ENCODE assay signal across 11 mouse cellular contexts in the genomic region with DNA sequence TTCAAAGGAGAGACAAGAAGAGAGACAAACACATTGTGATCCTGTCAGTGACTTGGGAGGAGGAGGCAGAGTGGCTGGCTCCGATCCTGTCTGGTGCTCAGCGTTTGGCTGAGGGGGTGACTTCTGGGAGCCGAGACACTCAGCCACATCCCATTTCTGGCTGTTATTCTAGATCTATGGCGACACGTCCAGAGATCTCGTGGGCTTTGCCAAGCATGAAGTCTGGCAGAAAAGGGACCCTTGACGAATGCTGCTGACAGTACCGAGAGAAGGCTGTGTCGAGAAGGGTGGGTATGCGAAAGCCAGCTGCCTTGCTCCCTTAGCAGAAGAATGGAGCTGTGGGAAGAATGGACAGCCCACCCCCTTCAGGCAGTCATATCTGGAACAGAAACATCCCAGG. TPM values are rescaled to one million over a fixed set of nuclear protein-coding genes. Genes with fewer than 3 reads are reported as not detected.
DNase-seq lines count a peak whose midpoint lies in the region; ATAC-seq and TF ChIP-seq lines count a peak whose summit lies in the region.
"Had no signal": no experiment of that assay in that cellular context is flagged by ENCODE, and none has a peak within 500 bp of the region (broad histone marks: within the 10 kb centered on the region; RNA-seq: fewer than 3 reads in every experiment).

No protein-coding gene starts in this region.

- no peak overlapping the region for H3K4me3 ChIP-seq in hindbrain, embryonic 13.5 days
- no peak overlapping the region for H3K4me3 ChIP-seq in hindbrain, embryonic 12.5 days
- H3K4me3 ChIP-seq in hindbrain, postnatal 0 days (ENCODE audit: low read length), result no peak overlapping the region
- H3K4me3 ChIP-seq: lung, embryonic 15.5 days had no signal

- TF ChIP-seq CTCF in brain, embryonic 14.5 days (IDR thresholded peaks at IDR 0.05; ENCODE audit: borderline replicate concordance, extremely low read depth, insufficient read depth, insufficient read length), result no peak
- no peak for TF ChIP-seq CTCF in hindbrain, postnatal 0 days (IDR thresholded peaks at IDR 0.05; ENCODE audit: low read depth)

- H3K9ac ChIP-seq in hindbrain, embryonic 13.5 days, result 0 out of 2 replicates have a peak overlapping the region, but pooled peaks have one; percentile 13
- H3K9ac ChIP-seq in hindbrain, embryonic 12.5 days, result no peak overlapping the region
- no peak overlapping the region for H3K9ac ChIP-seq in hindbrain, postnatal 0 days (replicated peaks; ENCODE audit: low read length)
- H3K9ac ChIP-seq: lung, embryonic 15.5 days had no signal

- no peaks in the 10 kb centered on the region for H3K9me3 ChIP-seq in hindbrain, embryonic 13.5 days
- no peaks in the 10 kb centered on the region for H3K9me3 ChIP-seq in hindbrain, embryonic 12.5 days (replicated peaks)
- no peaks in the 10 kb centered on the region for H3K9me3 ChIP-seq in hindbrain, postnatal 0 days (ENCODE audit: low read length)
- H3K9me3 ChIP-seq: lung, embryonic 15.5 days had no signal

- H3K4me2 ChIP-seq in hindbrain, embryonic 13.5 days, result no peak overlapping the region
- H3K4me2 ChIP-seq in hindbrain, embryonic 12.5 days (replicated peaks), result no peak overlapping the region
- no peak overlapping the region for H3K4me2 ChIP-seq in hindbrain, postnatal 0 days (ENCODE audit: low read depth, low read length)
- H3K4me2 ChIP-seq: lung, embryonic 15.5 days had no signal

- no peak for ATAC-seq in hindbrain, embryonic 13.5 days (ENCODE audit: low FRiP score)
- no peak for ATAC-seq in hindbrain, embryonic 12.5 days (ENCODE audit: low FRiP score)
- peak; percentile 83 for ATAC-seq in hindbrain, postnatal 0 days
- no peak for ATAC-seq in granulocyte monocyte progenitor cell, adult 5-6 weeks (replicated peaks; ENCODE audit: poor library complexity, severe bottlenecking)

- no peak for TF ChIP-seq POLR2A in brain, embryonic 14.5 days (IDR thresholded peaks at IDR 0.05; ENCODE audit: borderline replicate concordance, extremely low read depth, insufficient read depth, insufficient read length, poor library complexity, severe bottlenecking)

- 0 out of 2 replicates have a peak overlapping the region, but pooled peaks have one; percentile 30 for H3K27ac ChIP-seq in hindbrain, embryonic 13.5 days
- no peak overlapping the region for H3K27ac ChIP-seq in hindbrain, embryonic 12.5 days
- peak overlapping the region; percentile 38; the same call in 1 of the 2 replicates for H3K27ac ChIP-seq in hindbrain, postnatal 0 days
- H3K27ac ChIP-seq: lung, embryonic 15.5 days had no signal

- peaks cover 16% of the 10 kb centered on the region for H3K4me1 ChIP-seq in hindbrain, embryonic 13.5 days (replicated peaks)
- H3K4me1 ChIP-seq in hindbrain, embryonic 12.5 days, result peaks cover 15% of the 10 kb centered on the region
- no peaks in the 10 kb centered on the region for H3K4me1 ChIP-seq in hindbrain, postnatal 0 days (ENCODE audit: insufficient read depth, low read length)

- WGBS in hindbrain, embryonic 13.5 days, result 72% methylated on average over 10 of the region's 10 CpGs
- WGBS in hindbrain, embryonic 12.5 days, result 82% methylated on average over 10 of the region's 10 CpGs
- 38% methylated on average over 10 of the region's 10 CpGs for WGBS in hindbrain, postnatal 0 days

- no peaks in the 10 kb centered on the region for H3K27me3 ChIP-seq in hindbrain, embryonic 13.5 days
- H3K27me3 ChIP-seq in hindbrain, embryonic 12.5 days, result no peaks in the 10 kb centered on the region
- H3K27me3 ChIP-seq in hindbrain, postnatal 0 days (ENCODE audit: insufficient read depth, low read length), result no peaks in the 10 kb centered on the region
- H3K27me3 ChIP-seq: lung, embryonic 15.5 days had no signal

- peak; percentile 53 for DNase-seq in brain, embryonic 14.5 days (ENCODE audit: low read depth)
- DNase-seq in heart, adult 9 months (ENCODE audit: low spot score in 2 of 2), result peak; percentile 55 to 69
- peak; percentile 68 for DNase-seq in hindbrain, postnatal 0 days (ENCODE audit: low spot score)
- DNase-seq in cerebellum, adult 11-12 months, result no peak
- no peak for DNase-seq in thymus, postnatal 25 days
- DNase-seq: kidney, adult 9 months; layer of hippocampus, postnatal 36 days had no signal

- peaks cover 35% of the 10 kb centered on the region for H3K36me3 ChIP-seq in hindbrain, embryonic 13.5 days
- H3K36me3 ChIP-seq in hindbrain, embryonic 12.5 days, result peaks cover 33% of the 10 kb centered on the region
- peaks cover 15% of the 10 kb centered on the region; the same call in 1 of the 2 replicates for H3K36me3 ChIP-seq in hindbrain, postnatal 0 days (ENCODE audit: insufficient read depth, low read length)

RNA-seq across cellular contexts. Expression of gene Agfg2, which starts 15.6 kb away (rescaled TPM):
- 15.6 and 16.4 TPM in 2 replicates for polyA plus RNA-seq in hindbrain, embryonic 13.5 days (2015; fragmentation: Nextera tagmentation; extraction: Ambion mirVana)
- polyA plus RNA-seq in hindbrain, embryonic 12.5 days (2016; fragmentation: Nextera tagmentation; extraction: Ambion mirVana), result 21.2 and 22.4 TPM in 2 replicates
- 17.8 and 23.8 TPM in 2 replicates for polyA plus RNA-seq in brain, embryonic 14.5 days (2012; rRNA removed)
- 18.7 and 27.0 TPM in 2 replicates for total RNA-seq in hindbrain, postnatal 0 days (2014; rRNA removed)
- polyA plus RNA-seq in hindbrain, postnatal 0 days (2015; fragmentation: Nextera tagmentation; extraction: Ambion mirVana), result 16.4 and 17.5 TPM in 2 replicates
- 13.7 and 15.0 TPM in 2 replicates for total RNA-seq in granulocyte monocyte progenitor cell, adult 5-6 weeks (2014; fragmentation: Nextera tagmentation)
- total RNA-seq in granulocyte monocyte progenitor cell, adult 5-6 weeks (2017), result 10.7 and 13.9 TPM in 2 replicates

RNA-seq across cellular contexts. Expression of gene Irs3, which starts 23.5 kb away (rescaled TPM):
- polyA plus RNA-seq in hindbrain, embryonic 13.5 days (2015; fragmentation: Nextera tagmentation; extraction: Ambion mirVana), result 0.09 and 0.16 TPM in 2 replicates
- polyA plus RNA-seq in hindbrain, embryonic 12.5 days (2016; fragmentation: Nextera tagmentation; extraction: Ambion mirVana), result 0.10 and 0.22 TPM in 2 replicates
- 0.06 TPM in 1 of 2 replicates, not detected in the other for polyA plus RNA-seq in brain, embryonic 14.5 days (2012; rRNA removed)
- total RNA-seq in hindbrain, postnatal 0 days (2014; rRNA removed), result 0.40 and 1.4 TPM in 2 replicates
- polyA plus RNA-seq in hindbrain, postnatal 0 days (2015; fragmentation: Nextera tagmentation; extraction: Ambion mirVana), result 0.36 and 0.39 TPM in 2 replicates
- total RNA-seq in granulocyte monocyte progenitor cell, adult 5-6 weeks (2014; fragmentation: Nextera tagmentation), result not detected in 2 replicates
- not detected in 2 replicates for total RNA-seq in granulocyte monocyte progenitor cell, adult 5-6 weeks (2017)

RNA-seq across cellular contexts. Expression of gene Sap25, which starts 27.8 kb away (rescaled TPM):
- polyA plus RNA-seq in hindbrain, embryonic 13.5 days (2015; fragmentation: Nextera tagmentation; extraction: Ambion mirVana), result 4.8 and 5.2 TPM in 2 replicates
- 7.6 and 8.0 TPM in 2 replicates for polyA plus RNA-seq in hindbrain, embryonic 12.5 days (2016; fragmentation: Nextera tagmentation; extraction: Ambion mirVana)
- polyA plus RNA-seq in brain, embryonic 14.5 days (2012; rRNA removed), result 31.0 and 37.8 TPM in 2 replicates
- 0.97 and 5.2 TPM in 2 replicates for total RNA-seq in hindbrain, postnatal 0 days (2014; rRNA removed)
- 2.9 and 3.7 TPM in 2 replicates for polyA plus RNA-seq in hindbrain, postnatal 0 days (2015; fragmentation: Nextera tagmentation; extraction: Ambion mirVana)
- total RNA-seq in granulocyte monocyte progenitor cell, adult 5-6 weeks (2014; fragmentation: Nextera tagmentation), result 32.1 and 55.2 TPM in 2 replicates
- total RNA-seq in granulocyte monocyte progenitor cell, adult 5-6 weeks (2017), result 9.7 and 20.8 TPM in 2 replicates

RNA-seq across cellular contexts. Expression of gene Gm20605, which starts 40.0 kb away (rescaled TPM):
- polyA plus RNA-seq in hindbrain, embryonic 13.5 days (2015; fragmentation: Nextera tagmentation; extraction: Ambion mirVana), result 7.9 and 8.9 TPM in 2 replicates
- 8.3 and 10.8 TPM in 2 replicates for polyA plus RNA-seq in hindbrain, embryonic 12.5 days (2016; fragmentation: Nextera tagmentation; extraction: Ambion mirVana)
- polyA plus RNA-seq in brain, embryonic 14.5 days (2012; rRNA removed), result 14.8 and 14.9 TPM in 2 replicates
- 3.4 and 4.1 TPM in 2 replicates for total RNA-seq in hindbrain, postnatal 0 days (2014; rRNA removed)
- 4.1 and 5.3 TPM in 2 replicates for polyA plus RNA-seq in hindbrain, postnatal 0 days (2015; fragmentation: Nextera tagmentation; extraction: Ambion mirVana)
- 13.2 and 16.4 TPM in 2 replicates for total RNA-seq in granulocyte monocyte progenitor cell, adult 5-6 weeks (2014; fragmentation: Nextera tagmentation)
- 0.62 and 3.6 TPM in 2 replicates for total RNA-seq in granulocyte monocyte progenitor cell, adult 5-6 weeks (2017)

RNA-seq across cellular contexts. Expression of gene Lrch4, which starts 40.0 kb away (rescaled TPM):
- polyA plus RNA-seq in hindbrain, embryonic 13.5 days (2015; fragmentation: Nextera tagmentation; extraction: Ambion mirVana), result 19.9 and 23.4 TPM in 2 replicates
- polyA plus RNA-seq in hindbrain, embryonic 12.5 days (2016; fragmentation: Nextera tagmentation; extraction: Ambion mirVana), result 32.4 and 34.3 TPM in 2 replicates
- 16.9 and 18.8 TPM in 2 replicates for polyA plus RNA-seq in brain, embryonic 14.5 days (2012; rRNA removed)
- total RNA-seq in hindbrain, postnatal 0 days (2014; rRNA removed), result 9.6 and 10.4 TPM in 2 replicates
- polyA plus RNA-seq in hindbrain, postnatal 0 days (2015; fragmentation: Nextera tagmentation; extraction: Ambion mirVana), result 12.3 and 14.6 TPM in 2 replicates
- total RNA-seq in granulocyte monocyte progenitor cell, adult 5-6 weeks (2014; fragmentation: Nextera tagmentation), result 57.4 and 73.0 TPM in 2 replicates
- total RNA-seq in granulocyte monocyte progenitor cell, adult 5-6 weeks (2017), result 34.6 and 42.2 TPM in 2 replicates

Comparison
In these comparisons a context has a peak if more than half of its experiments do, and no peak if none do; other contexts are left out.
1. DNase-seq: peak in brain, embryonic 14.5 days (single experiment), heart, adult 9 months (2 of 2) and hindbrain, postnatal 0 days (single experiment); none in cerebellum, adult 11-12 months (single experiment) and thymus, postnatal 25 days (single experiment).